Mouse (Mus musculus): ENCODE data around the gene Sdr9c7.

- TF ChIP-seq POLR2A (IDR thresholded peaks at IDR 0.05; ENCODE audit: low read depth, low read length): no peak
- no peak for TF ChIP-seq CTCF (IDR thresholded peaks at IDR 0.05; ENCODE audit: borderline replicate concordance, insufficient read depth, low read length)
These were observed 7.8 kb downstream of the Sdr9c7 start for GRCm38 (mm10) chr10:127906138-127906537.

All from embryonic fibroblast, embryonic 13.5 days (primary cell).